Mouse (Mus musculus): ENCODE measurements around the gene Meiob. TPM values are rescaled to one million over a fixed set of nuclear protein-coding genes. Genes with fewer than 3 reads are reported as not detected.

The Meiob gene
- polyA plus RNA-seq, 1 experiment from 2014 or later = 0.08 TPM

DNA sequence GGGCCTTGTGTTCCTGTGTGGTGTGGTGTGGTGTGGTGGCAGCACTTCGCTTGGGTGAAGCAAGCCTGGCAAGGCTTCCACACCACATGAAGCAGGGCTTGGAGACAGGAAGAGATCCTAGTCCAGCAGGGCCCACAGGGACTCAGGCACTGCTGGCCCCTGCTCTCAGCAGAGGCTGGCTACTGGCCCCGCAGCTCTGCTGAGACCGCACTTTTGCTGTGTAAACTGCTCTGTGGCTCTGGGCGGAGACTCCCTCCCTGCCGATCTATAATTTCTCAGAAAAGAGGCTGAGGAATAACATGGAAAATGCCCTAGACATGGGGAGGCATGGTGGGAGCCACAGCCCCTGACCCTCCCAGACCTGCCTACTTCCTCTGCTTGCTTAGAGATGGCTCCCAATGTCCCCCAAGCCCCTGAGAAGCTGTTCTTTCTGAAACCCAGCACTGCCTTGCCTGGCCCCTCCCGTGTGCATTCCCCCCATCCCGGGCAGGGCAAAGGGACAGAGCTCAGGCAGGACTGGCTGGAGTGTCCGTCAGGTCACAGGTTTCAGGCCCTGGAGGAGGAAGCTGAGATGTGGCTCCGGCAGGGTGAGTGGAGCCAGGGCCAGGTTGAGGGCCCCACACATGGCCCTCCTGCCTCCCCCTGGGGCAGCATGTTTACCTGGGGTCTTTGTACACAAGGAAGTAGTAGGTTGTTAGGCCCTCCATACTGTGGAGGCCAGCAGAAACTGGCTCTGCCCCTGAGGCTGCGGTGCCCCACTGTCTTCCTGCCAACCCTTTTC, 73.4 kb downstream of the Meiob start:
- no peaks in the 10 kb centered on the region for H3K36me3 ChIP-seq
- peak overlapping the region; percentile 51 for H3K27ac ChIP-seq
- no peaks in the 10 kb centered on the region for H3K9me3 ChIP-seq
- 37% methylated on average over 10 of the region's 10 CpGs for WGBS
- H3K4me1 ChIP-seq = no peaks in the 10 kb centered on the region
- peak overlapping the region; percentile 35 for H3K4me2 ChIP-seq
- no peaks in the 10 kb centered on the region for H3K27me3 ChIP-seq (replicated peaks)
- peak; percentile 36; the same call in 1 of the 2 replicates for ATAC-seq (ENCODE audit: insufficient read depth, low FRiP score, low read depth)
- peak overlapping the region; percentile 7; the same call in 1 of the 2 replicates for H3K4me3 ChIP-seq (replicated peaks)
- H3K9ac ChIP-seq = no peak overlapping the region

- Histone ChIP-seq H3K27ac (peak overlapping the region; percentile 51), H3K4me2 (peak overlapping the region; percentile 35), H3K4me1 (no peaks in the 10 kb centered on the region), H3K9ac (no peak overlapping the region), H3K4me3 (replicated peaks) (peak overlapping the region; percentile 7; the same call in 1 of the 2 replicates), H3K9me3 (no peaks in the 10 kb centered on the region), H3K27me3 (replicated peaks) (no peaks in the 10 kb centered on the region), H3K36me3 (no peaks in the 10 kb centered on the region)
- 22% methylated on average over 5 of the region's 5 CpGs for WGBS
- ATAC-seq (ENCODE audit: insufficient read depth, low FRiP score, low read depth) = peak; percentile 42
Measured at GRCm38 (mm10) chr17:24878117-24878397, 74.0 kb downstream of the Meiob start.

GRCm38 (mm10) chr17:24878531-24878930, 74.4 kb downstream of the Meiob start:
- Histone ChIP-seq H3K9ac (no peak overlapping the region), H3K27me3 (replicated peaks) (no peaks in the 10 kb centered on the region), H3K27ac (0 out of 2 replicates have a peak overlapping the region, but pooled peaks have one; percentile 22), H3K36me3 (0 out of 2 replicates have a peak, but pooled peaks cover 2% of the 10 kb centered on the region), H3K4me2 (peak overlapping the region; percentile 35; the same call in 1 of the 2 replicates), H3K4me3 (replicated peaks) (no peak overlapping the region), H3K4me1 (no peaks in the 10 kb centered on the region), H3K9me3 (no peaks in the 10 kb centered on the region)
- WGBS = 64% methylated on average over 8 of the region's 8 CpGs
- 0 out of 2 replicates have a peak, but pooled peaks have one; percentile 4 for ATAC-seq (ENCODE audit: insufficient read depth, low FRiP score, low read depth)

DNA sequence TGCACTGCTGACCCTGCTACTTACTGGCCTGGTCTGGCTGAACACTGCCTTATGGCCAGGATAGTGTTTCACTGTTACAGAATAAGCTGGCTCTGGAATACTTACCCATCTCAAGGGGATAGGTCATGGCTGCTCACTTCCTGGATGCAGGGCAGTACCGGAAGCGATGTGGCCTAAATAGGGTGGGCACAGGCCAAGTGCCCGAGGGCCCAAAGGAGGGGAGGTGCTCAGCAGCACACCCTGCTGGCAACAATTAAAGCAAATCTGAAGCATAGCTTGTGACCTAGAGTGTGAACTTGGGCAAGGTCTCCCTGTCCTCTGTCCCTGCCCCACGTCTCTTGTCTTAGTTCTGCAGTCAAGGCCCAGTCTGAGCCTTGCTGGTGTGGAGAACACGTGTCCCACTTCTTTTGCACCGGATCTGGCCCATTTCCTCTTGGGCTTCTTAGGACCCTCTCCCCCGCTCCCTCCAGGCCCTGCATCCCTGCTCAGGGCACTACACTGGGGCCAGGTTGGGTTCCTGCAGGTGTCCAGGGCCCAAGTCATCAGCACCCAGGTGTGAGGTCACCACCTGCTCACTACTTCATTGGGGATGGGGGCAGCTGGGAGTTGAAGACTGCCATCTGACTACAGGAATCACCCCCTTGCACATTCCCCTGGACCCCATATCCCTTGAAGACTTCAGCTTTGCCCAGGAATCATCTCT, 77.8 kb downstream of the Meiob start:
- Histone ChIP-seq H3K9me3 (no peaks in the 10 kb centered on the region), H3K27me3 (replicated peaks) (no peaks in the 10 kb centered on the region), H3K4me3 (replicated peaks) (no peak overlapping the region), H3K4me1 (peaks cover 11% of the 10 kb centered on the region), H3K27ac (no peak overlapping the region), H3K9ac (no peak overlapping the region), H3K36me3 (0 out of 2 replicates have a peak, but pooled peaks cover 5% of the 10 kb centered on the region), H3K4me2 (no peak overlapping the region)
- 45% methylated on average over 7 of the region's 7 CpGs for WGBS
- no peak for ATAC-seq (ENCODE audit: insufficient read depth, low FRiP score, low read depth)

GRCm38 (mm10) chr17:24884391-24884790, 80.3 kb downstream of the Meiob start:
- Histone ChIP-seq H3K4me2 (no peak overlapping the region), H3K27me3 (replicated peaks) (no peaks in the 10 kb centered on the region), H3K4me1 (peaks cover 24% of the 10 kb centered on the region), H3K27ac (no peak overlapping the region), H3K9me3 (no peaks in the 10 kb centered on the region), H3K4me3 (replicated peaks) (no peak overlapping the region), H3K36me3 (0 out of 2 replicates have a peak, but pooled peaks cover 11% of the 10 kb centered on the region), H3K9ac (no peak overlapping the region)
- WGBS = 81% methylated on average over 6 of the region's 6 CpGs
- ATAC-seq (ENCODE audit: insufficient read depth, low FRiP score, low read depth) = no peak

DNA sequence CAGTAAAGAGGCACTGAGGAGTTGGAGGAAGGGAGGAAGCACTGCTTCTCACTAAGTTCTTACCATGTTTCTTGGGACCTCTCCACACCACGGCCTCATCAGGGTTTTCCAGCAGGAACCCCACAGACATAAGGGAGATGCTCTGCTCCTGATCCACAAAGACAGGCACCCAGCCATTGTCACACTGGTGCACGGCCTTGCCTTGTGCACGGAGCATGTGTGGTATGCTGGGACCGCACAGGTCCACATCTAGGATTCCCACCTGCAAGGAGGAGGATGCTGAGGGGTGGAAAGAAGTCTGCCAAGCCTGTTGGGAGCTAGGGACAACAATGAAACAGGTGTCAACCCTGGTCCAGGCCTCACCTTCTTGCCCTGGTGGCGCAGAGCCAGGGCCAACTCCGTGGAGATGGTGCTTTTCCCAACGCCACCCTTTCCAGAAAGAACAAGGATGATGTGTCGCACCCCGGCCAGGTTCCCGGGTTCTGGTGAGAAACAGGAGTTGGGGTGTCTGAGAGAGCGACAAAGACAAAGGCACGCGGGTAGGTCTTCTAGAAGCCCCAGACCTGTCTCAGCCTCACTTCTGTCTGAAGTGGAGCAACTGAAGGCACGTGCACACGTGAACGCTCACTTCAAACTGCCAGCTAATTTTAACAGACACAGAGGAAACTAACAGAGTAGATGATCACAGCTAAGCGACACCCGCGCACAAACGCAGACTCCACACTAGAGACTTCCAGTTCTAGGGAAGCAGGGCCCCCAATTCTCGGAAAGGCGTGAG, 81.5 kb downstream of the Meiob start:
- Histone ChIP-seq H3K36me3 (0 out of 2 replicates have a peak, but pooled peaks cover 14% of the 10 kb centered on the region), H3K4me3 (replicated peaks) (peak overlapping the region; percentile 94), H3K27ac (no peak overlapping the region), H3K9me3 (no peaks in the 10 kb centered on the region), H3K4me2 (peak overlapping the region; percentile 88), H3K27me3 (replicated peaks) (no peaks in the 10 kb centered on the region), H3K9ac (peak overlapping the region; percentile 68), H3K4me1 (peaks cover 24% of the 10 kb centered on the region)
- no peak for ATAC-seq (ENCODE audit: insufficient read depth, low FRiP score, low read depth)
- 23% methylated on average over 22 of the region's 22 CpGs for WGBS

DNA sequence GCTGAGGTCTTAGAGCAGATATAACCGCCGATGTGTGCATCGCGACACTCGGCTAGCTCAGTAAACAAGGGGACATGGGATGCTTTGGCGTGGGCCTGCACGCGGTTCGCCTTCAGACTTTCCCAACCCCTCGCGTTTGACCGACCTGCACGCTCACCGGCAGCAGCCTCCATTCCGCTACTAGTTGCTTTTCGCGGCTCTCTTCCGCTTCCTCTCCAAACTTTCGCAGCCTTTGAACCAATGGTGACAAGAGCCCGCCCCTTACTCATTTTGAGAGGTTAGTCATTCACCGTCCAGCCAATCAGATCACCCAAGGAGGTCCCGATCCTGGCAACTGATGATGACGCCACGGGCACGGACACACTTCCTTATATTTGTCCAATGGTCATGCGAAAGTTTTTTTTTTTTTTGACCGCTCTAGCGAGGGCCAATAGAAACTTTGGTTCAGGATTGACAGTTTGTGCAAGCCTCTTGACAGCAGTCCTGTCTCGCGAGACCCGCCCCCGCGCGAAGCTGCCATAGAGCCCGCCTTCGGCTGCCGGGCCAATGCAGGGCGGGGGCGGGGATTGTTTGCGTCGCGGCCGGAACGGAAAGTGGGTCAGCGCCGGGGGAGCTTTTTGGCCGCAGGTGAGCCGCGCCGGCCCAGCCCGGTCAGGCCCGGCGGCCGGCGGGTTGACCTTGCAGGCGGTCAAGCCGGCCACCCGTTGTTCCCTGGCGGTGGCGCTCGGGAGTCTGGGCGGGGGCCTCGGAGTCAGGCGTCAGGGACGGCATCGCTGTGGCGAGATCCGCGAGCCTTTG, 82.2 kb downstream of the Meiob start, which contains the start of the genes Nubp2 and Spsb3:
TSS of gene Nubp2 (minus strand) at position 216 of the 798 bp plus-strand sequence.
TSS of gene Spsb3 (plus strand) at position 510 of the 798 bp plus-strand sequence.
- Histone ChIP-seq H3K9ac (peak within 1 kb of the TSS; percentile 83), H3K4me2 (peak within 1 kb of the TSS; percentile 88), H3K27me3 (replicated peaks) (no peaks in the 10 kb centered on the region), H3K4me1 (peaks cover 24% of the 10 kb centered on the region), H3K27ac (peak within 1 kb of the TSS; percentile 65), H3K4me3 (replicated peaks) (peak within 1 kb of the TSS; percentile 94), H3K36me3 (peaks cover 21% of the 10 kb centered on the region), H3K9me3 (no peaks in the 10 kb centered on the region)
- ATAC-seq (ENCODE audit: insufficient read depth, low FRiP score, low read depth) = peak; percentile 95
- under 1% methylated on average over 69 of the region's 69 CpGs for WGBS

DNA sequence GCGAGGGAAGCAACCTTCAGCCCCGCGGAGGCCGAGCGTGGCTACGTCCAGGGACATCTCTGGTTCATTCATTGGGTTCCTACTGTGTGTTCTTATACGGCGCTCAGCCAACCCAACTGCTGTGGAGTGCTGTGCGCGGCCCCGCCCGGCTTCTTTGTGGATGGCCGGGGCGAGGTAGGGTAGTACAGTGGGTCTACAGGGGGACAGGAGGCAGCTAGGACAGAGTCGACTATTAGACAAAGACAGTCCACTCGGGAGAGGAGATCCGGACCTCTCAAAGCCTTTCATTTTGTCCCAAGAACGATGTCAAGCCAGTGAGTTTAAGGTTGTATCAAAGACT, 82.8 kb downstream of the Meiob start:
- peak; percentile 5; the same call in 1 of the 2 replicates for ATAC-seq (ENCODE audit: insufficient read depth, low FRiP score, low read depth)
- WGBS = under 1% methylated on average over 18 of the region's 18 CpGs
- Histone ChIP-seq H3K27me3 (replicated peaks) (no peaks in the 10 kb centered on the region), H3K27ac (peak overlapping the region; percentile 65), H3K9me3 (no peaks in the 10 kb centered on the region), H3K36me3 (peaks cover 26% of the 10 kb centered on the region), H3K4me3 (replicated peaks) (peak overlapping the region; percentile 88), H3K4me1 (peaks cover 24% of the 10 kb centered on the region), H3K4me2 (peak overlapping the region; percentile 81), H3K9ac (peak overlapping the region; percentile 83)

DNA sequence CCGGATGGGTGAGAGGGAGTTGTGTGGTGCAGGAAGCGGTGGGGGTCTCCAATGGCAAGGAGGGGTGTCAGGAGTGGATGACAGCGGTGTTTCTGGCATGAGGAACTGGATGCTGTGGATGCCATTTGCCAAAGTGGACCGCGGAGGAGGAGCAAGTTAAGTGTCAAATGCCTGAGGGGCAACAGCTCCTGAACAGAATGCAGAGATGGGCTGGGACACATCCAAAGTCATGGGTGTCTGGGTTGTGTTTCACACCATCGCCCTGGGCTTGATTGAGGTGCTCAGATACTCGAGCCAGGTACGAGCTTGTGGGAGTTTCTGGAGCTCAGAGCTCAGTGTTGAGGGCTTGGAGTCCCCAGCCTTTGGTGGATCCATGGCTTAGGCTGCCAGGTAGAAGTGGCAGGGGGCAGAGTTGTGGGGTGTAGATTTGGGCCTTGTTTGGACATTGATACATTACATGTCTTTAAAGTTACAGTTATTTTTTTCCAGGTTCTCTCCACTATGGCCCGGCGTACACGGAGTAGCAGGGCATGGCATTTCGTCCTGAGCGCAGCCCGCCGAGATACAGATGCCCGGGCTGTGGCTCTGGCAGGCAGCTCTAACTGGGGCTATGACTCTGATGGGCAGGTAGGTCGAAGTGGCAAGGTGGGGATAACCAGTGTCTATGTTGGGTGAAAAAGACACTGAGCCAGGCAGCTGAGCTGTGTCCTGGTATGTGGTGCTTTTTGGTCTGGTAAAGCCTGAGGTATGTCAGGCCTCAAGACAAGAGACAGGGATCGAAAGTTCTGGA, 83.4 kb downstream of the Meiob start:
- Histone ChIP-seq H3K4me2 (peak overlapping the region; percentile 81), H3K9ac (peak overlapping the region; percentile 83), H3K4me3 (replicated peaks) (peak overlapping the region; percentile 88), H3K36me3 (peaks cover 31% of the 10 kb centered on the region), H3K9me3 (no peaks in the 10 kb centered on the region), H3K4me1 (peaks cover 24% of the 10 kb centered on the region), H3K27ac (no peak overlapping the region), H3K27me3 (replicated peaks) (no peaks in the 10 kb centered on the region)
- 59% methylated on average over 18 of the region's 18 CpGs for WGBS
- ATAC-seq (ENCODE audit: insufficient read depth, low FRiP score, low read depth) = no peak

DNA sequence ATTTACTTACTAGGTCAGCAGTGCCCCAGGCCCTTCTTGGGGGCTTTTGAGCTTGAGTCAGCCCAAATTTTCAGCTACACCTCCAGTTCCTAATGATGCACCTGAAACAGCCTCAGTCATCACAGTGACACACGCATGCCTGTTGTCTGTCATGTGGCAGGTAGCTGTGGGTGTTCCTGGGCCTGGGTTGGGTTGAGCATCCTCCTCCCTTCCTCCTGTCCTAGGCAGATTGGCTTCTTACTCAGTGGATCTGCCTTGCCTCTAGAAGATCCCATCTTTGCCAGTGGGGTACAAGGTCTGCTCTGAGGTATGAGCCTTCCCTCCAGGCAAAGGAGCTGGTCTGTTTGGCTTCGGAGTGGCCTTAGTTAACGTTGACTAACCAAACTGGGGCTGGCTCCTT, 84.8 kb downstream of the Meiob start:
- WGBS = 86% methylated on average over 3 of the region's 3 CpGs
- no peaks in the 10 kb centered on the region for H3K27me3 ChIP-seq (replicated peaks)

More for the DNA sequence above, 84.8 kb downstream of the Meiob start:
- Histone ChIP-seq H3K27ac (no peak overlapping the region), H3K9ac (no peak overlapping the region), H3K4me3 (replicated peaks) (no peak overlapping the region), H3K4me1 (peaks cover 28% of the 10 kb centered on the region), H3K36me3 (peaks cover 33% of the 10 kb centered on the region), H3K4me2 (no peak overlapping the region), H3K9me3 (no peaks in the 10 kb centered on the region)
- ATAC-seq (ENCODE audit: insufficient read depth, low FRiP score, low read depth) = no peak
